Mouse (Mus musculus) CH12.LX (cell line): ENCODE data around the gene Col4a1.

Source experiments
- BHLHE40 ChIP-seq: IDR thresholded peaks from 2 replicates; pipeline ENCODE4 v1.6.1; 2011; ENCODE audit warnings: mild to moderate bottlenecking, low read depth, low read length, improper control_type of control experiment
- CTCF ChIP-seq, 2 experiments: IDR thresholded peaks in 1 of 2; conservative IDR thresholded peaks in 1 of 2; 2 replicates each; pipeline ENCODE4 v1.5.1; 2011 to 2012; ENCODE audit warnings: low read depth in 2 of 2, low read length in 2 of 2, improper control_type of control experiment in 1 of 2, inconsistent platforms in 1 of 2, mild to moderate bottlenecking in 1 of 2, moderate library complexity in 1 of 2
- ETS1 ChIP-seq: conservative IDR thresholded peaks from 2 replicates; pipeline ENCODE4 v1.6.1; 2012; ENCODE audit warnings: low read depth, mild to moderate bottlenecking, inconsistent platforms, low read length, improper control_type of control experiment, moderate library complexity
- GABPA ChIP-seq: IDR thresholded peaks from 2 replicates; pipeline ENCODE4 v1.6.1; 2012; ENCODE audit warnings: low read depth, low read length, improper control_type of control experiment, inconsistent platforms; ENCODE audit not compliant: insufficient replicate concordance
- HCFC1 ChIP-seq: IDR thresholded peaks from 2 replicates; pipeline ENCODE4 v1.6.1; 2012; ENCODE audit warnings: low read depth, mild to moderate bottlenecking, inconsistent platforms, low read length, improper control_type of control experiment
- KAT2A ChIP-seq: IDR thresholded peaks from 2 replicates; pipeline ENCODE4 v1.6.1; 2012; ENCODE audit warnings: low read length, improper control_type of control experiment, inconsistent platforms; ENCODE audit not compliant: insufficient replicate concordance
- MAFK ChIP-seq: IDR thresholded peaks from 2 replicates; pipeline ENCODE4 v1.6.1; 2011; ENCODE audit warnings: low read length, improper control_type of control experiment; ENCODE audit not compliant: insufficient replicate concordance
- RAD21 ChIP-seq: IDR thresholded peaks from 2 replicates; pipeline ENCODE4 v1.6.1; 2011; ENCODE audit warnings: low read depth, mild to moderate bottlenecking, low read length, improper control_type of control experiment, moderate library complexity
- RCOR1 ChIP-seq: conservative IDR thresholded peaks from 2 replicates; pipeline ENCODE4 v1.6.1; 2012; ENCODE audit warnings: low read depth, mild to moderate bottlenecking, inconsistent platforms, low read length, improper control_type of control experiment
- ZC3H11A ChIP-seq: IDR thresholded peaks from 2 replicates; pipeline ENCODE4 v1.6.1; 2012; ENCODE audit warnings: low read depth, mild to moderate bottlenecking, inconsistent platforms, low read length, improper control_type of control experiment
- ZMIZ1 ChIP-seq: IDR thresholded peaks from 2 replicates; pipeline ENCODE4 v1.6.1; 2012; ENCODE audit warnings: low read depth, mild to moderate bottlenecking, inconsistent platforms, low read length, improper control_type of control experiment

GRCm38 (mm10) chr8:11221353-11221752 is 91.3 kb downstream of the Col4a1 start:
- TF ChIP-seq MAFK: no peak
- no peak for TF ChIP-seq GABPA
- TF ChIP-seq RAD21: no peak
- TF ChIP-seq RCOR1: no peak
- no peak for TF ChIP-seq ZC3H11A
- no peak for TF ChIP-seq BHLHE40
- TF ChIP-seq CTCF (conservative IDR thresholded peaks at IDR 0.05 in 1 of 2, IDR thresholded peaks at IDR 0.05 in 1 of 2; ENCODE audit: low read depth in 2 of 2, low read length in 2 of 2): no peak
- TF ChIP-seq ZMIZ1: no peak
- TF ChIP-seq ETS1: no peak
- TF ChIP-seq KAT2A: no peak
- TF ChIP-seq HCFC1: no peak
